Mouse (Mus musculus): Measurements from ENCODE around the gene Samd4b.
A peak's percentile ranks its signal among the peaks of the same experiment; 100 is the strongest.

Gene Samd4b

DNA sequence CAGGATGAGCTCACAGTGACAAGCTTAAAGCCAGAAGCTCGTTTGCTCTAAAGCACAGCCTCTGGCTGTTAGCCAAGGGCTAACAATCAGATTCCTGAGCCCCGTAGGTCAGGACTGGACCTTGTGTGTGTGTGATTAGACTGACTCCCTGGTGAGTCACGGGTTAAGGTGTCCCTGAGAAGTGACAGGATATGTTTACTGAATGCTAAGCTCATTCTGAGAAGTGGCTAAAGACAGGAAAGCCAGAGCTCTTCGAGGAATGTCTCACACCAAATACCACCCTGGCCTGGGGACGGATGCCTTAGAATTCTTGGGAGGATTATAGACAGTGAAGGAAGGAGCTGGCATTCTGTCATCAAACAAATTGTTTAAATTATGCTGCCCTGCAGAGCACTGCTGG is 240.0 kb downstream of the Samd4b start:
- no peak for DNase-seq (ENCODE audit: low read depth, low spot score)

DNA sequence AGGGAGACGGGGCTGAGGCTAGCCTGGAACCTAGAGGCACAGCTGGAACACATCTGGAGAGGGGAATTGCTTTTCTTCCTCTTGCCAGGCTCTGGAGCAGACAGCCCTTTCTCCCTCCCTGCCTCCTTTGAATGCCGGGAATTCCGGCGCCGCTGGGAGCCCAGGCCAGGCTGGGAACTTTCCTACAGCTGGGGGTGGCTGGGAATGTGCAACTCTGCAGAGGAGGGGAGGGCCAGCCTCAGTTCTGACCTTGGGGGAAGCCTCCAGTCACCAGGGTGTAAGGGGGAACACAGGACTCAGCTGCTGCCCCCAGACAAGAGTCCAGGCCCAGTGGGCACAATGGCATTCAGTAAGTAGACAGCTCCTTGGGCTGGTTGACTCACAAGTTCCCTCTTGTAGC is 241.0 kb downstream of the Samd4b start:
- DNase-seq (ENCODE audit: low read depth, low spot score): no peak

- DNase-seq (ENCODE audit: low read depth, low spot score): no peak
Measured at GRCm38 (mm10) chr7:28355221-28355620, 242.7 kb downstream of the Samd4b start.

- no peak for DNase-seq (ENCODE audit: low read depth, low spot score)
Measured at GRCm38 (mm10) chr7:28354596-28354995, 243.3 kb downstream of the Samd4b start.

- DNase-seq (ENCODE audit: low read depth, low spot score): no peak
Measured at GRCm38 (mm10) chr7:28354113-28354581, 243.8 kb downstream of the Samd4b start.

GRCm38 (mm10) chr7:28353267-28353666 is 244.7 kb downstream of the Samd4b start:
- no peak for DNase-seq (ENCODE audit: low read depth, low spot score)

DNA sequence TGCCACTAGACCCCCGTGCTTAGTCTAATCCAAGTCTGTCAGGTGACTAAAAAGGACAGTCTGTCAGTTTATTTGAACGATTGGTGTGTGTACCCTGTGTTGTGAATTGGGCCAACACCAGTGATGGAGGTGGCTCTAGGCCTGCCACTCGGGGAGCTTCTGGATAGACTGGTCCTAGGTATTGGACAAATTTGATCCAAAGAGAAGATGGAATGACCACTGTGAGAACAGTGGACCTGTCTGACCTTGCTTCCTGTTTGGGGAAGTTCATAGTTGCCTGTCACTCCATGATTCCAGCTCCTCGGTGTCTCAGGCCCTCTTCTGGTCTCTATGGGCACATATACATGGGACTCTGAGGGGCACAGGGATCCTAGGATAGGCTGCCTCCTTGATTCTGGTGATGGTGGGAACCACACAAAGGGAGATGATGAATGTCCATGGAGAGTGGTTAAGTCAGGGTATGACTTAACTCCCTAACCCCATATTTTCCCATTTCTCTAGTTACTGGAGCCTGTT is 246.2 kb downstream of the Samd4b start:
- no peak for DNase-seq (ENCODE audit: low read depth, low spot score)

- DNase-seq (ENCODE audit: low read depth, low spot score): peak; percentile 93
Measured at GRCm38 (mm10) chr7:28350155-28350883, 247.6 kb downstream of the Samd4b start, which contains the start of gene Rps16. Gene Rps16, plus strand, starts transcription at chr7:28350652.
